Mouse (Mus musculus) effector memory CD4-positive, alpha-beta T cell, adult 7 months (primary cell): ENCODE data around the gene Reg3g. TPM values are rescaled to one million over a fixed set of nuclear protein-coding genes. Genes with fewer than 3 reads are reported as not detected.

Experiments
- polyA plus RNA-seq: library from polyadenylated mRNA; unstranded; fragments of 100-300 nt; shearing (Covaris generic); gene quantifications from one replicate; pipeline ENCODE4 v1.2.1, GENCODE M21; 2017

The Reg3g gene
- not detected for polyA plus RNA-seq

DNA sequence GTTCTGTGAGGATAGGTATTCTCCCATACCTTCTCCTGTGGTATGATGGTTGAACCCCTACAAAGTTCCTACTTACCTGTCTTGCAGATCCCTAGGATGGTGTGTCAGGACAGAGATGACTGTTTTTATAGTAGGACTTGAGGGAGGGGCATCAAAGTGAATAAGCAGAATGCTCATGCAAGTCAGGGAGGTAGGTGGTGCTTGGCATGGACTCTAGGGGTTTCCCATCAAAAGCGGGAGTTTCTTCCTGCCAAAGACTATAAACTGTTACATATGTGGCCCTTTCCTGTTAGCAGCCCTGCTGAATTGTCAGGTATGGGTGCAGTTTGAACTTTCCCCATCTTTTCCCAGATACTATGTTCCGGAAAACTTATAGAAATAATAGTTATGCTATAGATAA is at the start of gene Reg3g:
Gene Reg3g, minus strand, starts transcription at position 101 of the 400 bp plus-strand sequence.

GRCm38 (mm10) chr6:78422411-78422810 is 46.3 kb downstream of the Reg3g start, which contains the start of gene Reg1:
Gene Reg1, plus strand, starts transcription at chr6:78422711.

Other genes starting within 250 kb of the Reg3g start
- not detected for gene Reg3b, start 98.2 kb downstream of the Reg3g start, polyA plus RNA-seq
- gene Reg3d, start 90.0 kb downstream of the Reg3g start, polyA plus RNA-seq: not detected
- not detected for gene Reg3a, start 88.2 kb downstream of the Reg3g start, polyA plus RNA-seq
- not detected for gene Reg2, start 73.2 kb downstream of the Reg3g start, polyA plus RNA-seq
- not detected for gene Reg1, start 46.2 kb downstream of the Reg3g start, polyA plus RNA-seq